Mouse (Mus musculus) induced T-regulatory cell, adult 2 months (primary cell): Measurements from ENCODE around the gene Setd6.

Experiments used
- DNase-seq: peaks from one replicate; pipeline ENCODE4 v3.0.0-alpha.2; 2012; ENCODE audit warnings: low read depth

Setd6 gene

GRCm38 (mm10) chr8:95715676-95716531 is at the start of gene Setd6:
Setd6 (plus strand) TSS chr8:95715881.
- peak; percentile 91 for DNase-seq

GRCm38 (mm10) chr8:95668163-95668958 is 47.3 kb upstream of the Setd6 start:
- no peak for DNase-seq

- no peak for DNase-seq
Observed at GRCm38 (mm10) chr8:95669967-95670366, 45.7 kb upstream of the Setd6 start.

GRCm38 (mm10) chr8:95671861-95672260 is 43.8 kb upstream of the Setd6 start:
- no peak for DNase-seq

GRCm38 (mm10) chr8:95672811-95673210 is 42.9 kb upstream of the Setd6 start:
- DNase-seq: peak; percentile 17

- DNase-seq: no peak
Observed at GRCm38 (mm10) chr8:95676631-95677030, 39.0 kb upstream of the Setd6 start, which contains the start of gene Ndrg4. Ndrg4 (plus strand) TSS chr8:95676980.

GRCm38 (mm10) chr8:95677591-95678023 is 38.1 kb upstream of the Setd6 start:
- DNase-seq: no peak

GRCm38 (mm10) chr8:95678024-95678611 is 37.6 kb upstream of the Setd6 start:
- peak; percentile 26 for DNase-seq

GRCm38 (mm10) chr8:95688073-95688672 is 27.5 kb upstream of the Setd6 start:
- no peak for DNase-seq

- no peak for DNase-seq
Observed at GRCm38 (mm10) chr8:95690929-95691541, 24.6 kb upstream of the Setd6 start.

- no peak for DNase-seq
Observed at GRCm38 (mm10) chr8:95694631-95695030, 21.1 kb upstream of the Setd6 start.

GRCm38 (mm10) chr8:95696661-95697060 is 19.0 kb upstream of the Setd6 start:
- DNase-seq: no peak

GRCm38 (mm10) chr8:95697128-95697527 is 18.6 kb upstream of the Setd6 start:
- peak; percentile 89 for DNase-seq

GRCm38 (mm10) chr8:95698179-95698578 is 17.5 kb upstream of the Setd6 start:
- DNase-seq: no peak

GRCm38 (mm10) chr8:95700282-95700681 is 15.4 kb upstream of the Setd6 start:
- no peak for DNase-seq

GRCm38 (mm10) chr8:95701809-95702208 is 13.9 kb upstream of the Setd6 start:
- DNase-seq: no peak

- peak; percentile 87 for DNase-seq
Observed at GRCm38 (mm10) chr8:95702480-95703446, 12.9 kb upstream of the Setd6 start.

GRCm38 (mm10) chr8:95703461-95704260 is 12.0 kb upstream of the Setd6 start:
- peak; percentile 40 for DNase-seq

- DNase-seq: no peak
Observed at GRCm38 (mm10) chr8:95704538-95704937, 11.1 kb upstream of the Setd6 start.

- DNase-seq: no peak
Observed at GRCm38 (mm10) chr8:95709579-95709978, 6.1 kb upstream of the Setd6 start.
